9 mouse cellular contexts compared by ENCODE assay signal in genomic region chr13:56753192-56753951, GRCm38 (mm10). TPM values are rescaled to one million over a fixed set of nuclear protein-coding genes. Genes with fewer than 3 reads are reported as not detected.
DNase-seq lines count a peak whose midpoint lies in the region; ATAC-seq and TF ChIP-seq lines count a peak whose summit lies in the region.
"Had no signal": no experiment of that assay in that cellular context is flagged by ENCODE, and none has a peak within 500 bp of the region (broad histone marks: within the 10 kb centered on the region; RNA-seq: fewer than 3 reads in every experiment).

Gene Gm45623 (minus strand): TSS chr13:56753827.

- 0 out of 2 replicates have a peak, but pooled peaks have one; percentile 27 for ATAC-seq in forebrain, embryonic 16.5 days
- no peak for ATAC-seq in liver, embryonic 15.5 days (ENCODE audit: insufficient read depth)

- H3K4me2 ChIP-seq in forebrain, embryonic 16.5 days (ENCODE audit: low read length), result peak within 1 kb of the TSS; percentile 91
- peak within 1 kb of the TSS; percentile 60 for H3K4me2 ChIP-seq in liver, embryonic 15.5 days

- H3K36me3 ChIP-seq in kidney, adult 2 months (ENCODE audit: control insufficient read depth, insufficient read depth, low read length), result no peaks in the 10 kb centered on the region
- H3K36me3 ChIP-seq in forebrain, embryonic 16.5 days (ENCODE audit: control insufficient read depth, insufficient read depth), result no peaks in the 10 kb centered on the region
- no peaks in the 10 kb centered on the region for H3K36me3 ChIP-seq in liver, embryonic 15.5 days (replicated peaks)

- TF ChIP-seq CTCF in kidney, adult 2 months (conservative IDR thresholded peaks at IDR 0.05; ENCODE audit: insufficient read depth, insufficient read length, low read depth, low read length), result no peak

- H3K9me3 ChIP-seq in forebrain, embryonic 16.5 days (ENCODE audit: control insufficient read depth, low read length), result no peaks in the 10 kb centered on the region
- H3K9me3 ChIP-seq in liver, embryonic 15.5 days (replicated peaks), result no peaks in the 10 kb centered on the region

- no peaks in the 10 kb centered on the region for H3K27me3 ChIP-seq in kidney, adult 2 months (replicated peaks; ENCODE audit: control insufficient read depth, insufficient read depth, low read length)
- H3K27me3 ChIP-seq in forebrain, embryonic 16.5 days (replicated peaks; ENCODE audit: control insufficient read depth, insufficient read depth, low read length), result peaks cover 28% of the 10 kb centered on the region
- peaks cover 81% of the 10 kb centered on the region for H3K27me3 ChIP-seq in liver, embryonic 15.5 days
- H3K27me3 ChIP-seq: Patski had no signal

- WGBS in kidney, adult 2 months, result 6% methylated on average over 71 of the region's 71 CpGs
- WGBS in forebrain, embryonic 16.5 days, result under 1% methylated on average over 61 of the region's 71 CpGs
- WGBS in liver, embryonic 15.5 days (ENCODE audit: insufficient replicate concordance), result under 1% methylated on average over 70 of the region's 71 CpGs

- H3K9ac ChIP-seq in forebrain, embryonic 16.5 days (replicated peaks; ENCODE audit: low read depth, low read length), result peak within 1 kb of the TSS; percentile 58
- no peak within 1 kb of the TSS for H3K9ac ChIP-seq in liver, embryonic 15.5 days

- DNase-seq in kidney, adult 2 months, result no peak
- no peak for DNase-seq in kidney, adult 8-10 months
- peak; percentile 68 for DNase-seq in brain, adult 2 months (ENCODE audit: low read depth, low spot score)
- no peak for DNase-seq in urinary bladder, postnatal 25 days (ENCODE audit: low spot score)
- DNase-seq in right cerebral cortex, postnatal 36 days (ENCODE audit: low spot score in 2 of 2), result no peak
- DNase-seq in cerebellum, postnatal 36 days, result no peak

- no peak for TF ChIP-seq POLR2A in kidney, adult 2 months (IDR thresholded peaks at IDR 0.05; ENCODE audit: low read depth, low read length)

- H3K4me3 ChIP-seq in kidney, adult 2 months (ENCODE audit: insufficient read depth, low read depth, low read length), result peak within 1 kb of the TSS; percentile 2; the same call in 1 of the 2 replicates
- peak within 1 kb of the TSS; percentile 51 for H3K4me3 ChIP-seq in forebrain, embryonic 16.5 days (replicated peaks; ENCODE audit: low read length)
- H3K4me3 ChIP-seq in liver, embryonic 15.5 days (replicated peaks), result peak within 1 kb of the TSS; percentile 28

- no peak within 1 kb of the TSS for H3K27ac ChIP-seq in kidney, adult 2 months (ENCODE audit: insufficient read depth, low read depth, low read length)
- no peak within 1 kb of the TSS for H3K27ac ChIP-seq in forebrain, embryonic 16.5 days (ENCODE audit: low read length)
- no peak within 1 kb of the TSS for H3K27ac ChIP-seq in liver, embryonic 15.5 days (replicated peaks)

- no peaks in the 10 kb centered on the region for H3K4me1 ChIP-seq in kidney, adult 2 months (ENCODE audit: control insufficient read depth, insufficient read depth, low read length)
- H3K4me1 ChIP-seq in forebrain, embryonic 16.5 days (replicated peaks; ENCODE audit: control insufficient read depth, insufficient read depth, low read length), result peaks cover 16% of the 10 kb centered on the region
- H3K4me1 ChIP-seq in liver, embryonic 15.5 days (replicated peaks), result peaks cover 11% of the 10 kb centered on the region; the same call in 1 of the 2 replicates

RNA-seq across cellular contexts. Expression of gene Gm45623, which starts in this region (rescaled TPM):
- 0.06 and 0.08 TPM in 2 replicates for polyA plus RNA-seq in kidney, adult 2 months (2012; rRNA removed)
- 0.99 and 1.1 TPM in 2 replicates for polyA plus RNA-seq in forebrain, embryonic 16.5 days (2015; fragmentation: Nextera tagmentation; extraction: Ambion mirVana)
- not detected in 2 replicates for polyA plus RNA-seq in liver, embryonic 15.5 days (2015; fragmentation: Nextera tagmentation; extraction: Ambion mirVana)
- polyA plus RNA-seq: Patski had no signal
